Mouse (Mus musculus) ES-Bruce4 (cell line): ENCODE results near the gene Frs3. TPM values are rescaled to one million over a fixed set of nuclear protein-coding genes. Genes with fewer than 3 reads are reported as not detected.
A peak's percentile ranks its signal among the peaks of the same experiment; 100 is the strongest.

Experiments used
- H3K27ac ChIP-seq: 2 replicates; pipeline ENCODE4 v1.5.1; 2012; ENCODE audit warnings: low read length, inconsistent platforms; ENCODE audit not compliant: insufficient read depth
- H3K27me3 ChIP-seq: 2 replicates; pipeline ENCODE4 v1.6.1; 2012; ENCODE audit warnings: mild to moderate bottlenecking, low read length, inconsistent platforms; ENCODE audit not compliant: control insufficient read depth, poor library complexity, insufficient read depth, severe bottlenecking
- H3K36me3 ChIP-seq: 2 replicates; pipeline ENCODE4 v1.6.1; 2012; ENCODE audit warnings: inconsistent platforms, mild to moderate bottlenecking, low read length, moderate library complexity; ENCODE audit not compliant: control insufficient read depth, poor library complexity, insufficient read depth, severe bottlenecking
- H3K4me1 ChIP-seq: one replicate; pipeline ENCODE4 v1.8.1; 2011; ENCODE audit warnings: low read length; ENCODE audit not compliant: control insufficient read depth, insufficient read depth
- H3K4me3 ChIP-seq: 2 replicates; pipeline ENCODE4 v1.5.1; 2011; ENCODE audit warnings: low read depth, mild to moderate bottlenecking, low read length
- H3K9ac ChIP-seq: 2 replicates; pipeline ENCODE4 v1.6.1; 2012; ENCODE audit warnings: low read depth, mild to moderate bottlenecking, inconsistent platforms; ENCODE audit not compliant: poor library complexity, severe bottlenecking
- H3K9me3 ChIP-seq: replicated peaks from 2 replicates; pipeline ENCODE4 v1.6.1; 2012; ENCODE audit warnings: mild to moderate bottlenecking, low read length, inconsistent platforms; ENCODE audit not compliant: control insufficient read depth, poor library complexity, insufficient read depth, severe bottlenecking
- CTCF ChIP-seq: IDR thresholded peaks from one replicate; pipeline ENCODE4 v1.8.1; 2011; ENCODE audit warnings: low read depth, low read length
- EP300 ChIP-seq: IDR thresholded peaks from 2 replicates; pipeline ENCODE4 v1.6.1; 2011; ENCODE audit warnings: low read depth, low read length; ENCODE audit not compliant: insufficient read depth
- POLR2A ChIP-seq: IDR thresholded peaks from one replicate; pipeline ENCODE4 v1.8.1; 2011; ENCODE audit warnings: low read length; ENCODE audit not compliant: insufficient read depth
- polyA plus RNA-seq: library from polyadenylated mRNA; stranded (reverse); fragments of >200 nt; gene quantifications from 2 replicates; pipeline ENCODE4 v1.2.4, GENCODE M21; 2011; ENCODE audit warnings: low read depth; ENCODE audit not compliant: missing spikeins, insufficient read depth, insufficient read length

Gene Frs3
- polyA plus RNA-seq, 1 experiment: 14.0 TPM

- Histone ChIP-seq H3K27me3 (no peaks in the 10 kb centered on the region), H3K4me3 (no peak overlapping the region), H3K9me3 (no peaks in the 10 kb centered on the region), H3K27ac (peak overlapping the region; percentile 81), H3K4me1 (peaks cover 22% of the 10 kb centered on the region), H3K9ac (no peak overlapping the region), H3K36me3 (no peaks in the 10 kb centered on the region)
- no peak for TF ChIP-seq EP300
- TF ChIP-seq CTCF: no peak
- no peak for TF ChIP-seq POLR2A
These were observed 23.1 kb downstream of the Frs3 start for GRCm38 (mm10) chr17:47711883-47712282.

GRCm38 (mm10) chr17:47712889-47713571 lies 24.2 kb downstream of the Frs3 start:
- Histone ChIP-seq H3K36me3 (no peaks in the 10 kb centered on the region), H3K27me3 (no peaks in the 10 kb centered on the region), H3K9ac (no peak overlapping the region), H3K9me3 (no peaks in the 10 kb centered on the region), H3K27ac (peak overlapping the region; percentile 73), H3K4me3 (peak overlapping the region; percentile 34), H3K4me1 (peaks cover 21% of the 10 kb centered on the region)
- TF ChIP-seq CTCF (no peak), EP300 (0 out of 2 replicates have a peak, but pooled peaks have one; percentile 5)

GRCm38 (mm10) chr17:47715037-47715436 lies 26.2 kb downstream of the Frs3 start:
- Histone ChIP-seq H3K36me3 (no peaks in the 10 kb centered on the region), H3K27me3 (no peaks in the 10 kb centered on the region), H3K9ac (no peak overlapping the region), H3K4me3 (no peak overlapping the region), H3K4me1 (peaks cover 19% of the 10 kb centered on the region), H3K9me3 (no peaks in the 10 kb centered on the region), H3K27ac (no peak overlapping the region)
- TF ChIP-seq EP300 (no peak), CTCF (no peak), POLR2A (no peak)

GRCm38 (mm10) chr17:47721183-47721582 lies 32.4 kb downstream of the Frs3 start:
- Histone ChIP-seq H3K9me3 (no peaks in the 10 kb centered on the region), H3K27ac (no peak overlapping the region), H3K9ac (no peak overlapping the region), H3K4me3 (no peak overlapping the region), H3K4me1 (peaks cover 3% of the 10 kb centered on the region), H3K27me3 (no peaks in the 10 kb centered on the region), H3K36me3 (no peaks in the 10 kb centered on the region)
- TF ChIP-seq CTCF (no peak), EP300 (no peak)

GRCm38 (mm10) chr17:47726566-47726965 lies 37.7 kb downstream of the Frs3 start, which contains the start of gene Pgc:
Gene Pgc, plus strand, starts transcription at chr17:47726842.
- no peaks in the 10 kb centered on the region for H3K36me3 ChIP-seq
- H3K9me3 ChIP-seq: no peaks in the 10 kb centered on the region
- H3K27ac ChIP-seq: no peak within 1 kb of the TSS
- H3K27me3 ChIP-seq: no peaks in the 10 kb centered on the region
- no peak for TF ChIP-seq POLR2A
- no peak for TF ChIP-seq EP300
- no peak for TF ChIP-seq CTCF
- H3K4me3 ChIP-seq: no peak within 1 kb of the TSS
- H3K4me1 ChIP-seq: peaks cover 13% of the 10 kb centered on the region
- H3K9ac ChIP-seq: no peak within 1 kb of the TSS

GRCm38 (mm10) chr17:47730633-47731575 lies 42.1 kb downstream of the Frs3 start:
- Histone ChIP-seq H3K36me3 (no peaks in the 10 kb centered on the region), H3K27me3 (no peaks in the 10 kb centered on the region), H3K4me3 (peak overlapping the region; percentile 25; the same call in 1 of the 2 replicates), H3K4me1 (peaks cover 13% of the 10 kb centered on the region), H3K9me3 (no peaks in the 10 kb centered on the region), H3K9ac (no peak overlapping the region), H3K27ac (no peak overlapping the region)
- TF ChIP-seq POLR2A (no peak), CTCF (peak; percentile 68)
